Mouse (Mus musculus): Measurements from ENCODE around the gene Ralgapa2. TPM values are rescaled to one million over a fixed set of nuclear protein-coding genes. Genes with fewer than 3 reads are reported as not detected.

Gene Ralgapa2
- total and polyA plus RNA-seq, 2 experiments from 2014 or later: 9.5 to 29.0 TPM

DNA sequence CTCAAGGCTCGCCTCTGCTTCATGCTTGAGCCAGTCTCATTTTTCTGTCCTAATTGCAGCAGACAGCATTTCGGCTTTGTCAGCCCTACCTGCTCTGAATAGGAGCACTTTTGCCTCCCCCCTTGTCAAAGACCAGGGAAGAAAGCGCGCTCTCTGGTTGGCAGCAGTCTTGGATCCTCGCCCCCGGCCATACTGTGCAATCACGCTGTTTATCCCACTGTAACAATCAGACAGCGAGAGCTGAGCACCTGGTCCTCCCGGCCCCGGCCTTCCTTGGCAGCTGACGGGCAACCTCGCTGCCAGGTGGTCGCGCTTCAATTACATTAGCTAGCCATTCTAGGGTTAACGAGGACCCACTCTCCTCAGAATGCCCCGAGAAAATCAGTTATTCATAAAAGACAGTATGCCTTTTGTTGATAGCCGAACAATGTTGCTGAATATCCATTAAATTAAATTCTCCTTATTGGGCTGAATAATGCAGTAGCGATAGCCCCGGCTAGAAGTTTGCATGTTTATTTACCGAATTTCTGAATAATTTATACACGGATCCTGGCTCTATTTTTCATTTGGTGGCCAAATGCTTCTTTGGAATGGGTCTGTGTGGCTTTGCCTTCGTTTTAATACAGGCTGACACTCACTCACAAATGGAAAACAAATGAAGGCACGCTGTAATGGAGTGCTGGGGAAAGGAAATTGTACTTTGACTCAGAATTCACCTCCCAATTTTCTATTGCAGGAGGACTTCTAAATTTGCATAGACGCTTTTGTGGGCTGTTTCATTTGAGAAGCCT, 232.5 kb downstream of the Ralgapa2 start:
- no peak for TF ChIP-seq CTCF (IDR thresholded peaks at IDR 0.05; ENCODE audit: low read depth)
- Histone ChIP-seq H3K4me1 (ENCODE audit: insufficient read depth, low read length) (peaks cover 7% of the 10 kb centered on the region; the same call in 1 of the 2 replicates), H3K27ac (peak overlapping the region; percentile 65), H3K36me3 (ENCODE audit: insufficient read depth, low read length) (no peaks in the 10 kb centered on the region), H3K27me3 (ENCODE audit: insufficient read depth, low read length) (no peaks in the 10 kb centered on the region), H3K9ac (replicated peaks; ENCODE audit: low read length) (no peak overlapping the region), H3K4me3 (ENCODE audit: low read length) (peak overlapping the region; percentile 1; the same call in 1 of the 2 replicates), H3K9me3 (ENCODE audit: low read length) (no peaks in the 10 kb centered on the region), H3K4me2 (ENCODE audit: low read depth, low read length) (peak overlapping the region; percentile 29)
- DNase-seq (ENCODE audit: low spot score) (peak; percentile 81), ATAC-seq (peak; percentile 83)
- 21% methylated on average over 24 of the region's 24 CpGs for WGBS

DNA sequence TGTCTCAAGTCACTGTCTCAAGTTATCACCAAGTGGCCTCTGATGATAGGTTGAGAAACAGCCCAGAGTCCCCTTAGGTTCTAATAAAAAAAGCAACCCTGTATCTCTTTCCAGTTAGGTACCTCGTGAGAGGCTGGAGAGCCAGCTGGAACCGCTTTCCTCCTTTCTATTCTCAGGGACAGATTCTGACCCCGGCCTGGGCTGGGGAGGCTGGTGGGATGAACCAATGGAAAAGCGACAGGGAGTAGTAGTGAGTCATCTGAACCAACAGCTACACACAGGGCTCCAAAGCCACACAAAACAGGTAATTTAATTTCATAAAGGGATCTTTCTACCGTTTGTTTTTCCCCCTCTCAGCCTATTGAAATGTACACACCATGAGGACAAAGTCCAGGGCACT, 233.8 kb downstream of the Ralgapa2 start:
- DNase-seq (ENCODE audit: low spot score) (no peak), ATAC-seq (no peak)
- no peaks in the 10 kb centered on the region for H3K9me3 ChIP-seq (ENCODE audit: low read length)
- no peaks in the 10 kb centered on the region for H3K36me3 ChIP-seq (ENCODE audit: insufficient read depth, low read length)
- H3K27ac ChIP-seq: peak overlapping the region; percentile 15; the same call in 1 of the 2 replicates
- TF ChIP-seq CTCF (IDR thresholded peaks at IDR 0.05; ENCODE audit: low read depth): no peak
- WGBS: 44% methylated on average over 5 of the region's 5 CpGs
- H3K27me3 ChIP-seq (ENCODE audit: insufficient read depth, low read length): no peaks in the 10 kb centered on the region
- no peak overlapping the region for H3K9ac ChIP-seq (replicated peaks; ENCODE audit: low read length)
- H3K4me2 ChIP-seq (ENCODE audit: low read depth, low read length): no peak overlapping the region
- no peak overlapping the region for H3K4me3 ChIP-seq (ENCODE audit: low read length)
- peaks cover 7% of the 10 kb centered on the region; the same call in 1 of the 2 replicates for H3K4me1 ChIP-seq (ENCODE audit: insufficient read depth, low read length)

DNA sequence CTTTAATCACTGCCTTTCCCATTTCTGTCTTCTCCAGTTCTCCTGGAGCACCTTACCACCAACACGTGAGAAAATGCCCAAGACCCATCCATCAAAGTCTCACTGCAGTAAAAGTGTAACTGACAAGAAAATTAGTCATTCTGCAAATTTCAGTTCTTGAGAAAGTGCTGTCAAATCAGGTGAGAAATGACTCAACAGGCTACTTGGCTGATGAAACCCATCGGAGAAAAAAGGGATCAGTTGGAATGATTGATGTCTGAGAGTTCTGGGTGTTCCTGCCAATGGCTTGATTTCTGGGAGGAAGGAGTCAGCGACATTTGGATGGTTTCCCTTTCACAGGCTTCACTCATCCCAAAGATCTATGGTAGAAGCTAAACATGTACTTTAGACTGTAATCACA, 245.6 kb downstream of the Ralgapa2 start:
- no peak for ATAC-seq
- Histone ChIP-seq H3K36me3 (ENCODE audit: insufficient read depth, low read length) (no peaks in the 10 kb centered on the region), H3K27me3 (ENCODE audit: insufficient read depth, low read length) (no peaks in the 10 kb centered on the region), H3K9me3 (ENCODE audit: low read length) (no peaks in the 10 kb centered on the region), H3K27ac (no peak overlapping the region), H3K4me2 (ENCODE audit: low read depth, low read length) (no peak overlapping the region), H3K9ac (replicated peaks; ENCODE audit: low read length) (no peak overlapping the region), H3K4me1 (ENCODE audit: insufficient read depth, low read length) (peaks cover 14% of the 10 kb centered on the region; the same call in 1 of the 2 replicates), H3K4me3 (ENCODE audit: low read length) (no peak overlapping the region)
- TF ChIP-seq CTCF (IDR thresholded peaks at IDR 0.05; ENCODE audit: low read depth): no peak
- WGBS: 72% methylated on average over 3 of the region's 3 CpGs
- no peak for DNase-seq (ENCODE audit: low spot score)

DNA sequence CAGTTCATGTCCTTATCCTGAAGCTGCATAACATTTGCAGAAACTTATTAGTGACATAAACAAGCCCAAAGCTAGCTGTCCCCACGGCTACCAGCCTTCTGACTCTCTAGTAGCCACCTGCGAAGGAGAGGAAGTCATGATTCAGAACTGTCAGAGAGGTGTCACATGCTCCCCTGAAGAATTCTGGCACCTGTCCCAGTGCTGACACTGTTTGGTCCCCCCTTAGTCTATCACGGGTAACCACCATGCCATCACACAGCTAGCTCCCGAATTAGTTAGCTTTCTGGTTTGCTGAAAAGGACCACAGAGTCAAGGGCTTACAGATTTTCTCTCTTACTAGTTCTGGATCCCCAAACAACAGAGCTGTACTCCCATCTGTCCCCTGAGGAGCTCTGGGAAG, 247.1 kb downstream of the Ralgapa2 start:
- DNase-seq (ENCODE audit: low spot score): peak; percentile 29

DNA sequence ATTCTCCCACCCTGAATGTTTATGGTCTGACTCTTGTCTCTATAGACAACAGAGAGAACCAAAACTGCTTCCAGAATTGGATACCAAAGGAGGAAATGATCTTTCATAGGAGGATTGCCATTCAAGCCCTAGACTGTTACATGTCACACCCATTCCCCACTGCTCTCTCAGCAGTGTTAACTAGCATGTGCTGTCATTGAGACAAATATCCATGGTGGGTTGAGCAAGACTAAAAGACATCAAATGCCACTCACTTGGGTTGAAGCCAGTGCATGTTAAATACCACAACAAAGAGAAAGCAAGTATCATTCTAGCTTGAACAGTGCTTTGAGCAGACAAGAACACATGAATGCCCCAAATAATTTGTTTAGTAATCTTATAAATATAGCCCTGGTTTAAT, 249.2 kb downstream of the Ralgapa2 start:
- H3K9ac ChIP-seq (replicated peaks; ENCODE audit: low read length): no peak overlapping the region
- H3K4me1 ChIP-seq (ENCODE audit: insufficient read depth, low read length): peaks cover 15% of the 10 kb centered on the region; the same call in 1 of the 2 replicates
- no peak for DNase-seq (ENCODE audit: low spot score)
- no peak overlapping the region for H3K27ac ChIP-seq
- no peak overlapping the region for H3K4me3 ChIP-seq (ENCODE audit: low read length)
- H3K27me3 ChIP-seq (ENCODE audit: insufficient read depth, low read length): no peaks in the 10 kb centered on the region
- ATAC-seq: no peak
- H3K9me3 ChIP-seq (ENCODE audit: low read length): no peaks in the 10 kb centered on the region
- H3K36me3 ChIP-seq (ENCODE audit: insufficient read depth, low read length): no peaks in the 10 kb centered on the region
- TF ChIP-seq CTCF (IDR thresholded peaks at IDR 0.05; ENCODE audit: low read depth): no peak
- H3K4me2 ChIP-seq (ENCODE audit: low read depth, low read length): no peak overlapping the region

More for the DNA sequence above, 247.1 kb downstream of the Ralgapa2 start:
- TF ChIP-seq CTCF (IDR thresholded peaks at IDR 0.05; ENCODE audit: low read depth): no peak
- Histone ChIP-seq H3K9me3 (ENCODE audit: low read length) (no peaks in the 10 kb centered on the region), H3K27ac (no peak overlapping the region), H3K4me1 (ENCODE audit: insufficient read depth, low read length) (peaks cover 15% of the 10 kb centered on the region; the same call in 1 of the 2 replicates), H3K4me3 (ENCODE audit: low read length) (no peak overlapping the region), H3K36me3 (ENCODE audit: insufficient read depth, low read length) (no peaks in the 10 kb centered on the region), H3K9ac (replicated peaks; ENCODE audit: low read length) (no peak overlapping the region), H3K4me2 (ENCODE audit: low read depth, low read length) (no peak overlapping the region), H3K27me3 (ENCODE audit: insufficient read depth, low read length) (no peaks in the 10 kb centered on the region)
- WGBS: 69% methylated on average over 4 of the region's 4 CpGs
- no peak for ATAC-seq

DNA sequence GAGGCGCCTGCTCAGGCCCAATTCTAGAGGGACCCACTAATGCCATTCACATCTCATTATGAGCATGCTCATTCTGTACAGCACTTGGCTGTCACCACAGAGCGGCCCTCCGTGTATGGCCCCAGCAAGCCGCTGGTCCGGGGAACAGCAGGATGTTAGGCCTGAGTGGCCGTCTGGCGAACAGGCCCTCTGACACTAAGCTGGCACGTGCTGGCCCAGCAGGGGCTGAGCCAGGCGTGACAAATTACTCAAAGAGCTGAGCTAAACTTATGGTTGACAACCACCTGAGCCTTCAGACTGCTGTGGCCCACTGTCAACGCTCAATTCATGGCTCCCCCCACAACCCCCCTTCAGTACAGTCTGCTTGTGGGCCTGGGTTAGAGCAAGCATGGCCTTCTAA, 249.9 kb downstream of the Ralgapa2 start:
- TF ChIP-seq CTCF (IDR thresholded peaks at IDR 0.05; ENCODE audit: low read depth): no peak
- H3K9ac ChIP-seq (replicated peaks; ENCODE audit: low read length): no peak overlapping the region
- DNase-seq (ENCODE audit: low spot score) (peak; percentile 78), ATAC-seq (peak; percentile 89)
- no peaks in the 10 kb centered on the region for H3K36me3 ChIP-seq (ENCODE audit: insufficient read depth, low read length)
- 14% methylated on average over 10 of the region's 10 CpGs for WGBS
- H3K9me3 ChIP-seq (ENCODE audit: low read length): no peaks in the 10 kb centered on the region
- peaks cover 15% of the 10 kb centered on the region; the same call in 1 of the 2 replicates for H3K4me1 ChIP-seq (ENCODE audit: insufficient read depth, low read length)
- H3K4me3 ChIP-seq (ENCODE audit: low read length): no peak overlapping the region
- H3K27me3 ChIP-seq (ENCODE audit: insufficient read depth, low read length): no peaks in the 10 kb centered on the region
- H3K4me2 ChIP-seq (ENCODE audit: low read depth, low read length): no peak overlapping the region
- peak overlapping the region; percentile 28; the same call in 1 of the 2 replicates for H3K27ac ChIP-seq

DNA sequence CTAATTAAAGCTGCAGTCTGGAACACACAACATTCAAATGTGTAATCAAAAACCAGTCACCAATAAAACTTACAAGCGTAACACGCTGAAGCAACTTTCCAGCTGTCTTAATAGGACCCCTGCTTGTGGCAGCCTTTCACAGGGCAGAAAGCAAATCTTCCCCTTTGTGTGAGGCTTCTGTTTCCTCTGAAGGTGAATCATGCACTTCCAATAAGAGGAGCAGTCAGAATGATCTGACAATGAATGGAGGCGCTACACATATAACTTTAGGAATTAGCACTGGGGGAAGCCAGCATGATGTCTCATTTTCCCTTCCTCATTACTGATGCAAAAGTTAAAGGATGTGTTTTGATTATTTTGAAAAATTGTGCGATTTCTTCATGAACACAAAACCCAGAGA, 251.0 kb downstream of the Ralgapa2 start:
- DNase-seq (ENCODE audit: low spot score) (no peak), ATAC-seq (no peak)
- H3K9ac ChIP-seq (replicated peaks; ENCODE audit: low read length): no peak overlapping the region
- peak overlapping the region; percentile 1; the same call in 1 of the 2 replicates for H3K27ac ChIP-seq
- H3K4me3 ChIP-seq (ENCODE audit: low read length): no peak overlapping the region
- H3K4me2 ChIP-seq (ENCODE audit: low read depth, low read length): no peak overlapping the region
- no peaks in the 10 kb centered on the region for H3K9me3 ChIP-seq (ENCODE audit: low read length)
- WGBS: 62% methylated on average over 4 of the region's 4 CpGs
- no peaks in the 10 kb centered on the region for H3K27me3 ChIP-seq (ENCODE audit: insufficient read depth, low read length)
- H3K4me1 ChIP-seq (ENCODE audit: insufficient read depth, low read length): peaks cover 17% of the 10 kb centered on the region; the same call in 1 of the 2 replicates
- H3K36me3 ChIP-seq (ENCODE audit: insufficient read depth, low read length): no peaks in the 10 kb centered on the region
- no peak for TF ChIP-seq CTCF (IDR thresholded peaks at IDR 0.05; ENCODE audit: low read depth)

Measured in hindbrain, postnatal 0 days (tissue).